Mouse (Mus musculus): ENCODE data around the gene Reps2.

- TF ChIP-seq GATA1 (IDR thresholded peaks at IDR 0.05; ENCODE audit: borderline replicate concordance, low read length) (no peak), FLI1 (IDR thresholded peaks at IDR 0.05; ENCODE audit: low read length) (no peak)
Observed at GRCm38 (mm10) chrX:162691272-162691671, 47.8 kb upstream of the Reps2 start.

All from megakaryocyte, embryonic 14.5 days (primary cell).